Mouse (Mus musculus) embryonic facial prominence, embryonic 14.5 days (tissue): ENCODE data around the gene Lrrtm3. TPM values are rescaled to one million over a fixed set of nuclear protein-coding genes. Genes with fewer than 3 reads are reported as not detected.

Experiments
- ATAC-seq: fragments of 200-750 bp; cut with Nextera tagmentation; 2 replicates; pipeline ENCODE4 v1.8.0; 2017; ENCODE audit warnings: low read depth, moderate number of reproducible peaks, moderate TSS enrichment
- DNase-seq: peaks from one replicate; pipeline ENCODE4 v3.0.0-alpha.2; 2015; ENCODE audit warnings: low spot score
- H3K27ac ChIP-seq: fragments of 300-500 bp; sonication (generic); replicated peaks from 2 replicates; pipeline ENCODE4 v1.5.1; 2014; ENCODE audit warnings: low read depth, mild to moderate bottlenecking, low read length, moderate library complexity
- H3K27me3 ChIP-seq: fragments of 300-500 bp; sonication (generic); replicated peaks from 2 replicates; pipeline ENCODE4 v1.6.1; 2014; ENCODE audit warnings: low read length; ENCODE audit not compliant: control insufficient read depth, insufficient read depth
- H3K36me3 ChIP-seq: fragments of 300-500 bp; sonication (generic); 2 replicates; pipeline ENCODE4 v1.6.1; 2014; ENCODE audit warnings: low read length, mixed read lengths; ENCODE audit not compliant: control insufficient read depth, insufficient read depth
- H3K4me1 ChIP-seq: fragments of 300-500 bp; sonication (generic); 2 replicates; pipeline ENCODE4 v1.6.1; 2014; ENCODE audit warnings: antibody characterized with exemption, low read length; ENCODE audit not compliant: control insufficient read depth, insufficient read depth
- H3K4me2 ChIP-seq: fragments of 300-500 bp; sonication (generic); 2 replicates; pipeline ENCODE4 v1.6.1; 2014; ENCODE audit warnings: low read depth, mild to moderate bottlenecking, low read length, moderate library complexity, mixed read lengths
- H3K4me3 ChIP-seq: fragments of 300-500 bp; sonication (generic); 2 replicates; pipeline ENCODE4 v1.5.1; 2014; ENCODE audit warnings: low read depth, mild to moderate bottlenecking, low read length
- H3K9ac ChIP-seq: fragments of 300-500 bp; sonication (generic); 2 replicates; pipeline ENCODE4 v1.6.1; 2014; ENCODE audit warnings: low read depth, mild to moderate bottlenecking, low read length, moderate library complexity, mixed read lengths
- H3K9me3 ChIP-seq: fragments of 300-500 bp; sonication (generic); 2 replicates; pipeline ENCODE4 v1.6.1; 2016; ENCODE audit warnings: low read length; ENCODE audit not compliant: control insufficient read depth
- WGBS: fragments of 180-500 bp; shearing (Covaris S2); extraction: QIAGEN DNeasy Blood & Tissue Kit; methylation state at CpG from one replicate; pipeline ENCODE4 v1.1.7; 2014; 5-methylcytosine and 5-hydroxymethylcytosine counted together
- polyA plus RNA-seq: library from polyadenylated mRNA; unstranded; fragments of >200 nt; fragmentation: Nextera tagmentation; extraction: Ambion mirVana; gene quantifications from 2 replicates; pipeline ENCODE4 v1.2.1, GENCODE M21; 2014

Gene Lrrtm3
- 3.2 and 5.5 TPM in 2 replicates for polyA plus RNA-seq

- Histone ChIP-seq H3K9ac (peak within 1 kb of the TSS; percentile 41), H3K27me3 (peaks cover 20% of the 10 kb centered on the region), H3K4me2 (peak within 1 kb of the TSS; percentile 76), H3K36me3 (no peaks in the 10 kb centered on the region), H3K4me3 (peak within 1 kb of the TSS; percentile 43), H3K4me1 (peaks cover 12% of the 10 kb centered on the region; the same call in 1 of the 2 replicates), H3K9me3 (no peaks in the 10 kb centered on the region), H3K27ac (no peak within 1 kb of the TSS)
- ATAC-seq (peak; percentile 93), DNase-seq (peak; percentile 94)
- under 1% methylated on average over 22 of the region's 22 CpGs for WGBS
These were observed at the start of gene Lrrtm3 for GRCm38 (mm10) chr10:64089680-64090460. TSS of gene Lrrtm3 (minus strand) at chr10:64090277.

DNA sequence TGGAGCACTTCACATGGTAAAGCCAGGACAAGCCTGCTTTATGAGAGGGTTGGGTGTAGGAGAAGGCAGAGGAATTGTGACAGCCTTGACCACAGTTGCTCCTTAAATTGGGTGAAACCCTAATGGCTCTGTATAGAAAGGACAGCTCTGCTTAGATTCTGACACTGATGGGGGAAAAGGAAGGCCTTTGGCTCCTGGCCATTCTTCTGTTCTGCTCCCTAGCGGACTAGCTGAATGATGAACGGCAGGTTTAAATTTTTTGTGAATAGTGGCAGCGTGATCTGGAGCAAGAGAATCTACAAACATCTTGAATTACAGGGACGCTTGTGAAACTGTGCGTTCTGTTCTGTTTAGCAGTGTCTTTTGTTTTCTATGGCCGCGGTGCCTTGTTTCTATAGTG lies 45.4 kb upstream of the Lrrtm3 start:
- Histone ChIP-seq H3K27me3 (no peaks in the 10 kb centered on the region), H3K27ac (no peak overlapping the region), H3K9me3 (no peaks in the 10 kb centered on the region), H3K36me3 (no peaks in the 10 kb centered on the region), H3K4me2 (no peak overlapping the region), H3K4me1 (no peaks in the 10 kb centered on the region), H3K4me3 (no peak overlapping the region), H3K9ac (no peak overlapping the region)
- 45% methylated on average over 7 of the region's 7 CpGs for WGBS
- DNase-seq (peak; percentile 18), ATAC-seq (no peak)

- 75% methylated on average over 3 of the region's 3 CpGs for WGBS
- no peak overlapping the region for H3K27ac ChIP-seq
- H3K27me3 ChIP-seq, result no peaks in the 10 kb centered on the region
- no peak overlapping the region for H3K9ac ChIP-seq
- DNase-seq, result no peak
- H3K4me3 ChIP-seq, result no peak overlapping the region
- ATAC-seq, result no peak
- H3K36me3 ChIP-seq, result no peaks in the 10 kb centered on the region
- no peaks in the 10 kb centered on the region for H3K4me1 ChIP-seq
- H3K9me3 ChIP-seq, result no peaks in the 10 kb centered on the region
- no peak overlapping the region for H3K4me2 ChIP-seq
These were observed 43.4 kb upstream of the Lrrtm3 start for GRCm38 (mm10) chr10:64133461-64133860.

DNA sequence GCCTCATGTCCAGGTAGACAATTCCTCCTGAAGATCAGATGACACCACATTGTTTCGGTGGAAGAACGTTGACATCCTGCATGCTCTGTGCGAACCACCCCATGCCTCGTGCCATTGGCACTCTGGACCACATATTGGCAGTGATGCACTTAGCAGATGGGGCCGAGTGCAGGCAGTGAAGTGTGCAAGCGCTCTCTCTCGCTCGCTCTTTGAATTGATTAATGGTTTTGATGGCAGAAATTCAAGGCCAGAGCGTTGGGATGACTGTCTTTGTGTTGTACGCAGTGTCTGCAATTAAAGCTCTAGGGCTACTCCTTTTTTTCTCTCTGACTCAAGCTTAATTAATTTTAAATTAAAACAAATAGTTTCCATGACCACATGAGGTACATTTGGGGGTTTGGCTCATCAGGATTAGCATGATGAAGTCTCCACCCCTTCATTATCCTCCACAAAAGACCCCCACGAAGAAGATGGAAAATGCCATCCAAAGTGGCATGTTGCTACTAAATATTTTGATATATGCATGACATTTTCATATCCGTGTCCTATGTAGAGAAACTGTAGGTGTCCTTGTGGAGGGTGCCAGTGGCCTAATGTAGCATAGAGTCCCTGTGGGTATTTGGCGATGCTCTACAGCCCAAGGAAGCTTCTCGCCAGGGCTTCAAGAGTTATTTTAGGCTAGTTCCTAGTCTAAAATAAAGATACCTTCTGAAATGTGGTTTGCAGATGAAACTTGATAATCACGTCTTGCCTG lies 40.5 kb upstream of the Lrrtm3 start:
- H3K4me1 ChIP-seq, result no peaks in the 10 kb centered on the region
- no peak overlapping the region for H3K9ac ChIP-seq
- no peak overlapping the region for H3K27ac ChIP-seq
- no peaks in the 10 kb centered on the region for H3K9me3 ChIP-seq
- H3K4me2 ChIP-seq, result no peak overlapping the region
- no peaks in the 10 kb centered on the region for H3K36me3 ChIP-seq
- ATAC-seq (no peak), DNase-seq (no peak)
- WGBS, result 84% methylated on average over 15 of the region's 15 CpGs
- no peaks in the 10 kb centered on the region for H3K27me3 ChIP-seq
- no peak overlapping the region for H3K4me3 ChIP-seq

- no peak overlapping the region for H3K27ac ChIP-seq
- DNase-seq, result no peak
- no peaks in the 10 kb centered on the region for H3K36me3 ChIP-seq
- H3K4me3 ChIP-seq, result no peak overlapping the region
- H3K4me1 ChIP-seq, result no peaks in the 10 kb centered on the region
- H3K9ac ChIP-seq, result no peak overlapping the region
- WGBS, result 73% methylated on average over 3 of the region's 3 CpGs
- no peak overlapping the region for H3K4me2 ChIP-seq
- ATAC-seq, result no peak
- H3K27me3 ChIP-seq, result no peaks in the 10 kb centered on the region
- no peaks in the 10 kb centered on the region for H3K9me3 ChIP-seq
These were observed 28.8 kb upstream of the Lrrtm3 start for GRCm38 (mm10) chr10:64118833-64119232.

- WGBS, result 94% methylated on average over 11 of the region's 11 CpGs
- H3K4me1 ChIP-seq, result no peaks in the 10 kb centered on the region
- DNase-seq, result no peak
- H3K9me3 ChIP-seq, result no peaks in the 10 kb centered on the region
- no peak overlapping the region for H3K9ac ChIP-seq
- ATAC-seq, result no peak
- no peak overlapping the region for H3K4me3 ChIP-seq
- no peak overlapping the region for H3K4me2 ChIP-seq
- H3K36me3 ChIP-seq, result no peaks in the 10 kb centered on the region
- no peak overlapping the region for H3K27ac ChIP-seq
- H3K27me3 ChIP-seq, result no peaks in the 10 kb centered on the region
These were observed 25.2 kb upstream of the Lrrtm3 start for GRCm38 (mm10) chr10:64115246-64115645.

- H3K4me2 ChIP-seq, result no peak overlapping the region
- DNase-seq (no peak), ATAC-seq (no peak)
- no peak overlapping the region for H3K4me3 ChIP-seq
- no peaks in the 10 kb centered on the region for H3K9me3 ChIP-seq
- H3K27me3 ChIP-seq, result peaks cover 3% of the 10 kb centered on the region; the same call in 1 of the 2 replicates
- H3K4me1 ChIP-seq, result no peaks in the 10 kb centered on the region
- no peak overlapping the region for H3K27ac ChIP-seq
- WGBS, result 96% methylated on average over 1 of the region's 1 CpGs
- no peak overlapping the region for H3K9ac ChIP-seq
- no peaks in the 10 kb centered on the region for H3K36me3 ChIP-seq
These were observed 6.5 kb upstream of the Lrrtm3 start for GRCm38 (mm10) chr10:64096532-64096931.

DNA sequence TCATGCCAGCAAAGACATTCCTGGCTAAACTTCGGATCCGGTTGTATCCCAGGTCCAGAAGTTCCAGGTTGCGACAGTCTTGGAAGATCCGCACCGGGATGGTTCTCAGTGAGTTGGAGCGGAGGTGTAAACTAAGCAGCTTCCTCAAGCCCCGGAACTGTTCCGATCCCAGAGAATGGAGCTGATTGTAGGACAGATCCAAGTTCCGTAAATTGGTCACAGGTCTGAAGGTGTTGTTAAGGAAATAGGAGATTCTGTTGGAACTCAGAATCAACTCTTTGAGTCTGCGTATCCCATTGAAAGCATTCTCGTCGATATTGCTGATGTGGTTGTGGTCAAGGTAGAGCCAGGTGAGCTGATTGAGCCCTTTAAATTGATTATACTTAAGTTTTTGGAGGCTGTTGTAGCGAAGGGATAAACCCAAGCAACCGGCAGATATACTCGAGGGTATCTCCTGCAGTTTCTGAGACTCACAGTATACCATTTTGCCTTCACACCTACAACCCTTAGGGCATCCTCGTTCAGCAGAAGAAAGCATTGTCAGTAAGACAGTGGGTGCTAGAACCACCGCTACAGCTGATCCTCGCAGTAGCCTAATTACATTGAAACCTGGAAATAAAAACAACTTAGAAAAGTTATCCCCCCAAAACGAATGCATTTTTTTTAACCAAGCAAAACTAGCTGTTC lies 1.2 kb downstream of the Lrrtm3 start:
- Histone ChIP-seq H3K4me1 (peaks cover 13% of the 10 kb centered on the region; the same call in 1 of the 2 replicates), H3K9ac (no peak overlapping the region), H3K4me3 (peak overlapping the region; percentile 43), H3K9me3 (no peaks in the 10 kb centered on the region), H3K36me3 (no peaks in the 10 kb centered on the region), H3K27me3 (peaks cover 20% of the 10 kb centered on the region), H3K27ac (no peak overlapping the region), H3K4me2 (peak overlapping the region; percentile 76)
- 17% methylated on average over 19 of the region's 19 CpGs for WGBS
- DNase-seq (no peak), ATAC-seq (no peak)
